ENCODE assay signal across 13 mouse cellular contexts in genomic region chr10:25395236-25395886, GRCm38 (mm10). TPM values are rescaled to one million over a fixed set of nuclear protein-coding genes. Genes with fewer than 3 reads are reported as not detected.
DNase-seq lines count a peak whose midpoint lies in the region; ATAC-seq lines count a peak whose summit lies in the region.
"Had no signal": no experiment of that assay in that cellular context is flagged by ENCODE, and none has a peak within 500 bp of the region (broad histone marks: within the 10 kb centered on the region; RNA-seq: fewer than 3 reads in every experiment).

No protein-coding gene starts in this region.

- H3K4me2 ChIP-seq in liver, embryonic 13.5 days = no peak overlapping the region
- H3K4me2 ChIP-seq: forebrain, embryonic 15.5 days had no signal

- H3K27me3 ChIP-seq in liver, embryonic 13.5 days = no peaks in the 10 kb centered on the region
- H3K27me3 ChIP-seq: forebrain, embryonic 15.5 days had no signal

- DNase-seq in adrenal gland, adult (ENCODE audit: inconsistent age in 2 of 2, low spot score in 1 of 2) = peak; percentile 22 to 89
- DNase-seq in adrenal gland, postnatal 4 days (ENCODE audit: low spot score in 2 of 2) = no peak
- DNase-seq in liver, embryonic 13.5 days = no peak
- DNase-seq in liver = no peak
- DNase-seq in skeletal muscle tissue, adult 2 months (ENCODE audit: low read depth, low spot score) = peak; percentile 76
- DNase-seq in left cerebral cortex, postnatal 4 days = no peak
- DNase-seq in thymus, postnatal 0 days (ENCODE audit: low spot score) = no peak
- DNase-seq: embryo, embryonic 11 days; thymus, postnatal 25 days had no signal

- peak; percentile 41; the same call in 1 of the 2 replicates for ATAC-seq in liver, embryonic 13.5 days (ENCODE audit: low read depth)
- ATAC-seq in granulocyte monocyte progenitor cell, adult 5-6 weeks (replicated peaks; ENCODE audit: poor library complexity, severe bottlenecking) = peak; percentile 66
- ATAC-seq: forebrain, embryonic 15.5 days had no signal

- H3K4me1 ChIP-seq in liver, embryonic 13.5 days (replicated peaks) = peaks cover 30% of the 10 kb centered on the region

- no peaks in the 10 kb centered on the region for H3K9me3 ChIP-seq in liver, embryonic 13.5 days (replicated peaks)
- H3K9me3 ChIP-seq: forebrain, embryonic 15.5 days had no signal

- no peak overlapping the region for H3K4me3 ChIP-seq in liver, embryonic 13.5 days (replicated peaks)
- H3K4me3 ChIP-seq: forebrain, embryonic 15.5 days had no signal

- no peak overlapping the region for H3K9ac ChIP-seq in liver, embryonic 13.5 days
- H3K9ac ChIP-seq: forebrain, embryonic 15.5 days had no signal

- H3K27ac ChIP-seq in liver, embryonic 13.5 days = no peak overlapping the region
- H3K27ac ChIP-seq: forebrain, embryonic 15.5 days; kidney, postnatal 0 days; macrophage had no signal

- intact Hi-C loops in left cerebral cortex, postnatal 4 days (cut with DNase I) = no loop called here

- 60% methylated on average over 5 of the region's 5 CpGs for WGBS in liver, embryonic 13.5 days (ENCODE audit: insufficient replicate concordance)

- H3K36me3 ChIP-seq in liver, embryonic 13.5 days = no peaks in the 10 kb centered on the region
- H3K36me3 ChIP-seq: forebrain, embryonic 15.5 days had no signal

RNA-seq across cellular contexts. Expression of gene Epb41l2, which starts 35.8 kb away (rescaled TPM):
- 100 to 1,000 TPM in 1 of 2 experiments, 10 to 100 TPM in 1; 99.1 to 109 TPM for total RNA-seq in adrenal gland, postnatal 4 days (2021)
- 9.0 and 12.5 TPM in 2 replicates for polyA plus RNA-seq in liver, embryonic 13.5 days (2015; fragmentation: Nextera tagmentation; extraction: Ambion mirVana)
- 31.1 and 34.6 TPM in 2 replicates for total RNA-seq in granulocyte monocyte progenitor cell, adult 5-6 weeks (2014; fragmentation: Nextera tagmentation)
- 23.6 and 29.6 TPM in 2 replicates for total RNA-seq in granulocyte monocyte progenitor cell, adult 5-6 weeks (2017)
- 100 to 1,000 TPM; 115 to 121 TPM for total RNA-seq in left cerebral cortex, postnatal 4 days (2021)
- 27.5 and 29.4 TPM in 2 replicates for polyA plus RNA-seq in thymus, postnatal 0 days (2015; fragmentation: Nextera tagmentation; extraction: Ambion mirVana)

Comparison
In these comparisons a context has a peak if more than half of its experiments do, and no peak if none do; other contexts are left out.
1. DNase-seq: peak in adrenal gland, adult (2 of 2) and skeletal muscle tissue, adult 2 months (single experiment); none in adrenal gland, postnatal 4 days (0 of 2), liver, embryonic 13.5 days (single experiment), liver (single experiment), left cerebral cortex, postnatal 4 days (single experiment) and thymus, postnatal 0 days (single experiment).